Mouse (Mus musculus) megakaryocyte, embryonic 14.5 days (primary cell): Measurements from ENCODE around the gene Umodl1. TPM values are rescaled to one million over a fixed set of nuclear protein-coding genes. Genes with fewer than 3 reads are reported as not detected.

ENCODE experiments used
- H3K27me3 ChIP-seq: replicated peaks from 2 replicates; pipeline ENCODE3; 2012; ENCODE audit warnings: inconsistent platforms
- H3K36me3 ChIP-seq: replicated peaks from 2 replicates; pipeline ENCODE3; 2012; ENCODE audit warnings: low read length, inconsistent platforms, mixed read lengths
- H3K4me1 ChIP-seq: 2 replicates; pipeline ENCODE4 v1.6.1; 2012; ENCODE audit warnings: inconsistent platforms
- H3K4me3 ChIP-seq: replicated peaks from 2 replicates; pipeline ENCODE3; 2012; ENCODE audit warnings: moderate library complexity, mild to moderate bottlenecking, inconsistent platforms
- H3K9me3 ChIP-seq: 2 replicates; pipeline ENCODE4 v1.6.1; 2012; ENCODE audit warnings: inconsistent platforms
- FLI1 ChIP-seq: IDR thresholded peaks from 2 replicates; pipeline ENCODE4 v1.6.1; 2012; ENCODE audit warnings: low read length, inconsistent platforms, mixed read lengths
- GATA1 ChIP-seq: IDR thresholded peaks from 3 replicates; pipeline ENCODE4 v1.6.1; 2012; ENCODE audit warnings: mixed read lengths, low read length, inconsistent platforms, borderline replicate concordance
- polyA plus RNA-seq: library from polyadenylated mRNA; stranded (reverse); fragments of >175 nt; gene quantifications from 2 replicates; pipeline ENCODE4 v1.2.3, GENCODE M21; 2012; ENCODE audit warnings: low replicate concordance; ENCODE audit not compliant: insufficient read depth

The Umodl1 gene
- polyA plus RNA-seq, 1 experiment, result 0.03 TPM

- TF ChIP-seq GATA1, result no peak
- no peak for TF ChIP-seq FLI1
- Histone ChIP-seq H3K4me3 (peak overlapping the region; percentile 99), H3K9me3 (peaks cover 17% of the 10 kb centered on the region), H3K4me1 (peaks cover 61% of the 10 kb centered on the region), H3K27me3 (peaks cover 13% of the 10 kb centered on the region), H3K36me3 (peaks cover 7% of the 10 kb centered on the region)
Measured at GRCm38 (mm10) chr17:31057891-31058744, 103.7 kb downstream of the Umodl1 start.

DNA sequence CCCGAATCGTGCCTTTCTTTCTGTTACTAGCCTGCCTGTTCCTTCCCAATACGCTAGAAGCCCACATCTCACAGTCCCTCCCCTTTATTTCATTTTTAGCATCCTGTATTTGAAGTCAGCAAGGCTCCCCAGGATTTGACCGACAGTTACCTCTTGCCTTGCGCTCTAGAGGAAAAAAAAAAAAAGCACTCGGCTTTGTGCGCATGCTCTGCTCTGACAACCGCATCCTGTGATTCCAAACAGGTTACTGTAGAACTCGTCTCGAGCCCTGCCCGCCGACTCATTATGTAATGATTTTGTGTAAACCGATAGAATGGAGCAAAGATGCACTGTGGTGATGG, 104.3 kb downstream of the Umodl1 start:
- peak overlapping the region; percentile 99 for H3K4me3 ChIP-seq
- H3K36me3 ChIP-seq, result peaks cover 7% of the 10 kb centered on the region
- H3K4me1 ChIP-seq, result peaks cover 67% of the 10 kb centered on the region
- peaks cover 13% of the 10 kb centered on the region for H3K27me3 ChIP-seq
- H3K9me3 ChIP-seq, result peaks cover 11% of the 10 kb centered on the region
- TF ChIP-seq FLI1 (no peak), GATA1 (no peak)

- Histone ChIP-seq H3K36me3 (peaks cover 15% of the 10 kb centered on the region), H3K9me3 (no peaks in the 10 kb centered on the region), H3K4me1 (peaks cover 68% of the 10 kb centered on the region), H3K27me3 (peaks cover 13% of the 10 kb centered on the region), H3K4me3 (peak overlapping the region; percentile 88)
- TF ChIP-seq FLI1 (no peak), GATA1 (no peak)
Measured at GRCm38 (mm10) chr17:31060196-31060587, 105.8 kb downstream of the Umodl1 start.

Other genes with a start within 250 kb of the Umodl1 start
- gene Glp1r, start 52.8 kb upstream of the Umodl1 start, polyA plus RNA-seq, result not detected in 2 replicates
- gene Abcg1, start 103.0 kb downstream of the Umodl1 start, polyA plus RNA-seq, result 5.5 and 7.8 TPM in 2 replicates
- gene Tff3, start 175.0 kb downstream of the Umodl1 start, polyA plus RNA-seq, result not detected in 2 replicates
- gene Tff2, start 189.6 kb downstream of the Umodl1 start, polyA plus RNA-seq, result not detected in 2 replicates
- gene Tff1, start 210.6 kb downstream of the Umodl1 start, polyA plus RNA-seq, result not detected in 2 replicates
- gene Tmprss3, start 244.3 kb downstream of the Umodl1 start, polyA plus RNA-seq, result 0.10 TPM in 1 of 2 replicates, not detected in the other